14 mouse cellular contexts compared by ENCODE assay signal in genomic region chr3:152979481-152980092, GRCm38 (mm10). TPM values are rescaled to one million over a fixed set of nuclear protein-coding genes. Genes with fewer than 3 reads are reported as not detected.
A peak's percentile ranks its signal among the peaks of the same experiment; 100 is the strongest.
DNase-seq lines count a peak whose midpoint lies in the region; ATAC-seq and TF ChIP-seq lines count a peak whose summit lies in the region.
"Had no signal": no experiment of that assay in that cellular context is flagged by ENCODE, and none has a peak within 500 bp of the region (broad histone marks: within the 10 kb centered on the region; RNA-seq: fewer than 3 reads in every experiment).

No protein-coding gene starts in this region.

- DNase-seq in left cerebral cortex, adult 2 months (ENCODE audit: extremely low spot score in 1 of 2, low spot score in 2 of 2) = no peak
- DNase-seq in left cerebral cortex, adult 8-10 months (ENCODE audit: low spot score in 2 of 2) = no peak
- peak; percentile 54 for DNase-seq in liver
- DNase-seq in adrenal gland, postnatal 4 days (ENCODE audit: low spot score in 2 of 2) = no peak
- DNase-seq in cerebellum, adult 11 months = no peak
- no peak for DNase-seq in kidney, postnatal 25 days
- DNase-seq: cerebellum, adult 8-10 months; thymus, postnatal 36 days had no signal

- H3K4me1 ChIP-seq in midbrain, embryonic 15.5 days = peaks cover 23% of the 10 kb centered on the region

- no peak for TF ChIP-seq CTCF in left cerebral cortex, adult 2 months (IDR thresholded peaks at IDR 0.05)

- peak overlapping the region; percentile 67 for H3K4me3 ChIP-seq in left cerebral cortex, adult 2 months
- peak overlapping the region; percentile 61 for H3K4me3 ChIP-seq in midbrain, embryonic 15.5 days
- H3K4me3 ChIP-seq: erythroblast, embryonic 14.5 days had no signal

- intact Hi-C loops in left cerebral cortex, adult 2 months (cut with DNase I) = loop anchor here (5.0 kb wide), 5 partner anchors 142 to 678 kb away; no protein-coding TSS in a partner anchor

- H3K27ac ChIP-seq in left cerebral cortex, adult 2 months = peak overlapping the region; percentile 84; the same call in 1 of the 2 replicates
- H3K27ac ChIP-seq in midbrain, embryonic 15.5 days = no peak overlapping the region
- H3K27ac ChIP-seq: limb, embryonic 13.5 days had no signal

- 0 out of 2 replicates have a peak overlapping the region, but pooled peaks have one; percentile 19 for H3K9ac ChIP-seq in midbrain, embryonic 15.5 days
- H3K9ac ChIP-seq: limb, embryonic 13.5 days had no signal

- no peaks in the 10 kb centered on the region for H3K27me3 ChIP-seq in midbrain, embryonic 15.5 days (replicated peaks)

- H3K4me2 ChIP-seq in midbrain, embryonic 15.5 days = peak overlapping the region; percentile 79

- no peaks in the 10 kb centered on the region for H3K36me3 ChIP-seq in midbrain, embryonic 15.5 days (replicated peaks)
- H3K36me3 ChIP-seq: limb, embryonic 13.5 days had no signal

- peak; percentile 93 for ATAC-seq in common myeloid progenitor, adult 5-6 weeks (replicated peaks; ENCODE audit: low read depth, poor library complexity, severe bottlenecking)
- no peak for ATAC-seq in midbrain, embryonic 15.5 days (replicated peaks)

- WGBS in midbrain, embryonic 15.5 days = 68% methylated on average over 11 of the region's 11 CpGs

- no peaks in the 10 kb centered on the region for H3K9me3 ChIP-seq in midbrain, embryonic 15.5 days
- H3K9me3 ChIP-seq: limb, embryonic 13.5 days had no signal

RNA-seq across cellular contexts. Expression of gene St6galnac5, which starts 2.5 kb away (rescaled TPM):
- 10 to 100 TPM; 36.8 to 38.0 TPM for total RNA-seq in left cerebral cortex, adult 2 months (2021)
- total RNA-seq in left cerebral cortex, adult 8-10 months (2022) = 10 to 100 TPM; 31.1 to 39.6 (median 33.4) TPM
- not detected in 2 replicates for total RNA-seq in common myeloid progenitor, adult 5-6 weeks (2017)
- 26.7 and 27.8 TPM in 2 replicates for polyA plus RNA-seq in midbrain, embryonic 15.5 days (2015; fragmentation: Nextera tagmentation; extraction: Ambion mirVana)
- 1 to 10 TPM; 2.5 to 4.9 TPM for total RNA-seq in adrenal gland, postnatal 4 days (2021)
- total RNA-seq: CH12.LX; heart, postnatal 25 days had no signal
- polyA plus RNA-seq: erythroblast, embryonic 14.5 days had no signal

Comparison
In these comparisons a context has a peak if more than half of its experiments do, and no peak if none do; other contexts are left out.
1. RNA of gene St6galnac5, which starts 2.5 kb away (total RNA-seq): 36.8 to 38.0 TPM in left cerebral cortex, adult 2 months and 31.1 to 39.6 TPM in left cerebral cortex, adult 8-10 months; 2.5 to 4.9 TPM in adrenal gland, postnatal 4 days and not detected in common myeloid progenitor, adult 5-6 weeks; every median in the first group is over 4 times any median in the second.